24 mouse cellular contexts compared by ENCODE assay signal in genomic region chr9:109130076-109130475, GRCm38 (mm10). TPM values are rescaled to one million over a fixed set of nuclear protein-coding genes. Genes with fewer than 3 reads are reported as not detected.
"Had no signal": no experiment of that assay in that cellular context is flagged by ENCODE, and none has a peak within 500 bp of the region (broad histone marks: within the 10 kb centered on the region; RNA-seq: fewer than 3 reads in every experiment).

No protein-coding gene starts in this region.

- H3K27ac ChIP-seq: neural tube, embryonic 12.5 days; neural tube, embryonic 13.5 days; neural tube, embryonic 15.5 days; stomach, embryonic 15.5 days; stomach, postnatal 0 days had no signal

- H3K4me3 ChIP-seq: neural tube, embryonic 12.5 days; neural tube, embryonic 13.5 days; neural tube, embryonic 15.5 days; stomach, embryonic 15.5 days had no signal

- H3K9me3 ChIP-seq: neural tube, embryonic 12.5 days; neural tube, embryonic 13.5 days; neural tube, embryonic 15.5 days; stomach, embryonic 15.5 days had no signal

- H3K9ac ChIP-seq: neural tube, embryonic 12.5 days; neural tube, embryonic 13.5 days; neural tube, embryonic 15.5 days; stomach, embryonic 15.5 days had no signal

- H3K36me3 ChIP-seq: neural tube, embryonic 12.5 days; neural tube, embryonic 13.5 days; neural tube, embryonic 15.5 days; stomach, embryonic 15.5 days had no signal

- DNase-seq: retina, postnatal 1 day; right cerebral cortex, adult 18-20 months; right cerebral cortex, postnatal 14 days; right cerebral cortex, postnatal 25 days; right cerebral cortex, postnatal 4 days; thymus, adult 18-20 months; thymus, adult 2 months; thymus, postnatal 14 days; thymus, postnatal 25 days; thymus, postnatal 36 days; thymus, postnatal 4 days had no signal

- H3K4me1 ChIP-seq: neural tube, embryonic 12.5 days; neural tube, embryonic 13.5 days; neural tube, embryonic 15.5 days; stomach, embryonic 15.5 days had no signal

- H3K27me3 ChIP-seq: neural tube, embryonic 12.5 days; neural tube, embryonic 13.5 days; neural tube, embryonic 15.5 days; stomach, embryonic 15.5 days had no signal

- H3K4me2 ChIP-seq: neural tube, embryonic 12.5 days; neural tube, embryonic 13.5 days; neural tube, embryonic 15.5 days; stomach, embryonic 15.5 days had no signal

RNA-seq across cellular contexts. Expression of gene Fbxw21, which starts 31.8 kb away (rescaled TPM):
- polyA plus RNA-seq: neural tube, embryonic 12.5 days; neural tube, embryonic 13.5 days; neural tube, embryonic 14.5 days; neural tube, embryonic 15.5 days; small intestine, adult 2 months; spleen, adult 2 months; stomach, embryonic 14.5 days; stomach, embryonic 15.5 days; stomach, embryonic 16.5 days; stomach, postnatal 0 days; testis, adult 2 months; thymus, adult 2 months; thymus, postnatal 0 days; urinary bladder, adult 2 months had no signal
